In the genomic region with DNA sequence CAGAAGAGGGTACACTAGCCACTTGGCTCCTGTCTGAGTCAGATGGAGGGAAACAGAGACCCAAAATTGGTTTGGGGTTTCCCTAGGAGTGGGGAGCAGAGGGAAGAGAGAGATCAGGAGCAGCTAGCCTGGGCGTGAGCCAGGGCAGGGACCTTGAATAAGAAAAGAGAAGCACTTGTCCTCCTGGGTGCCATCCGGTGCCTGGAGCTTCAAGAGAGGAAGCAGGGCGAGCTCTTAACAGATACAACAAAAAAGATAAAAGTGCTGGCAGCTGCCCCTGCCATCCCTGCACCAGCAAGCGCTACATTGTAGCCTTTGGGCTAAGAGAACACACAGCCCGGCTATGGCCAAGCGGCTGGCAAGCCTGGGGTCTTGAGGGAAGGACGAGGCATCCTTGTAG, we compare ENCODE assay signal across 26 mouse cellular contexts. TPM values are rescaled to one million over a fixed set of nuclear protein-coding genes. Genes with fewer than 3 reads are reported as not detected.
DNase-seq lines count a peak whose midpoint lies in the region; ATAC-seq and TF ChIP-seq lines count a peak whose summit lies in the region.
"Had no signal": no experiment of that assay in that cellular context is flagged by ENCODE, and none has a peak within 500 bp of the region (broad histone marks: within the 10 kb centered on the region; RNA-seq: fewer than 3 reads in every experiment).

No protein-coding gene starts in this region.

- H3K4me2 ChIP-seq in intestine, embryonic 16.5 days (ENCODE audit: low read depth, low read length) = no peak overlapping the region
- no peak overlapping the region for H3K4me2 ChIP-seq in intestine, postnatal 0 days (replicated peaks; ENCODE audit: low read depth)
- no peak overlapping the region for H3K4me2 ChIP-seq in hindbrain, postnatal 0 days (ENCODE audit: low read depth, low read length)
- H3K4me2 ChIP-seq: embryonic facial prominence, embryonic 12.5 days; forebrain, embryonic 12.5 days; hindbrain, embryonic 13.5 days; midbrain, embryonic 15.5 days; neural tube, embryonic 13.5 days had no signal

- TF ChIP-seq POLR2A in testis, adult 2 months (IDR thresholded peaks at IDR 0.05; ENCODE audit: control insufficient read depth, low read depth, low read length) = peak; percentile 39; the same call in 1 of the 2 replicates

- no peak for ATAC-seq in intestine, embryonic 16.5 days
- ATAC-seq in intestine, postnatal 0 days = no peak
- ATAC-seq in granulocyte monocyte progenitor cell, adult 5-6 weeks (replicated peaks; ENCODE audit: poor library complexity, severe bottlenecking) = peak; percentile 18; the same call in 1 of the 2 replicates
- ATAC-seq in hindbrain, postnatal 0 days = no peak
- ATAC-seq: inflammation-experienced regulatory T-cells, adult 6 months; midbrain, embryonic 15.5 days had no signal

- 77% methylated on average over 7 of the region's 7 CpGs for WGBS in intestine, embryonic 16.5 days
- 84% methylated on average over 7 of the region's 7 CpGs for WGBS in intestine, postnatal 0 days
- WGBS in hindbrain, postnatal 0 days = 63% methylated on average over 7 of the region's 7 CpGs

- 0 out of 2 replicates have a peak overlapping the region, but pooled peaks have one; percentile 8 for H3K9ac ChIP-seq in intestine, embryonic 16.5 days (ENCODE audit: low read depth, low read length)
- H3K9ac ChIP-seq in intestine, postnatal 0 days (ENCODE audit: low read depth, low read length) = no peak overlapping the region
- no peak overlapping the region for H3K9ac ChIP-seq in hindbrain, postnatal 0 days (replicated peaks; ENCODE audit: low read length)
- H3K9ac ChIP-seq: embryonic facial prominence, embryonic 12.5 days; forebrain, embryonic 12.5 days; hindbrain, embryonic 13.5 days; midbrain, embryonic 15.5 days; neural tube, embryonic 13.5 days had no signal

- peaks cover 6% of the 10 kb centered on the region; the same call in 1 of the 2 replicates for H3K4me1 ChIP-seq in intestine, embryonic 16.5 days (ENCODE audit: control insufficient read depth, insufficient read depth, low read length)
- H3K4me1 ChIP-seq in intestine, postnatal 0 days (replicated peaks; ENCODE audit: control insufficient read depth, insufficient read depth, low read length) = no peaks in the 10 kb centered on the region
- H3K4me1 ChIP-seq in testis, adult 2 months (ENCODE audit: control insufficient read depth, insufficient read depth, low read length) = peaks cover 6% of the 10 kb centered on the region
- no peaks in the 10 kb centered on the region for H3K4me1 ChIP-seq in hindbrain, postnatal 0 days (ENCODE audit: insufficient read depth, low read length)
- H3K4me1 ChIP-seq: forebrain, embryonic 12.5 days; hindbrain, embryonic 13.5 days; midbrain, embryonic 15.5 days; neural tube, embryonic 13.5 days had no signal

- DNase-seq in adrenal gland, adult 2 months = peak; percentile 64
- DNase-seq in adrenal gland, postnatal 4 days (ENCODE audit: low spot score in 2 of 2) = no peak
- no peak for DNase-seq in hindbrain, postnatal 0 days (ENCODE audit: low spot score)
- no peak for DNase-seq in frontal cortex, postnatal 36 days (ENCODE audit: low spot score in 2 of 2)
- DNase-seq: cerebellum, adult 11 months; cerebellum, postnatal 10 days; heart, adult 18-20 months; kidney, adult 8-10 months; kidney, postnatal 14 days; layer of hippocampus, postnatal 36 days; lung, adult 18-20 months; lung, postnatal 10 days; retina, postnatal 1 day; right cerebral cortex, postnatal 25 days; spleen, adult 18-20 months had no signal

- H3K27me3 ChIP-seq in intestine, embryonic 16.5 days (replicated peaks; ENCODE audit: control insufficient read depth, insufficient read depth, low read length) = no peaks in the 10 kb centered on the region
- no peaks in the 10 kb centered on the region for H3K27me3 ChIP-seq in intestine, postnatal 0 days (replicated peaks; ENCODE audit: control insufficient read depth, insufficient read depth, low read length)
- no peaks in the 10 kb centered on the region for H3K27me3 ChIP-seq in testis, adult 2 months (ENCODE audit: control insufficient read depth, insufficient read depth, low read length)
- no peaks in the 10 kb centered on the region for H3K27me3 ChIP-seq in hindbrain, postnatal 0 days (ENCODE audit: insufficient read depth, low read length)
- H3K27me3 ChIP-seq: forebrain, embryonic 12.5 days; hindbrain, embryonic 13.5 days; neural tube, embryonic 13.5 days had no signal

- no peak overlapping the region for H3K27ac ChIP-seq in intestine, embryonic 16.5 days (ENCODE audit: low read length)
- no peak overlapping the region for H3K27ac ChIP-seq in intestine, postnatal 0 days (ENCODE audit: low read depth, low read length)
- peak overlapping the region; percentile 7 for H3K27ac ChIP-seq in testis, adult 2 months (ENCODE audit: control insufficient read depth, insufficient read depth, low read depth, low read length)
- H3K27ac ChIP-seq in hindbrain, postnatal 0 days = no peak overlapping the region
- H3K27ac ChIP-seq: embryonic facial prominence, embryonic 12.5 days; forebrain, embryonic 12.5 days; hindbrain, embryonic 13.5 days; midbrain, embryonic 15.5 days; neural tube, embryonic 13.5 days had no signal

- H3K36me3 ChIP-seq in intestine, embryonic 16.5 days (ENCODE audit: control insufficient read depth, insufficient read depth, low read length) = no peaks in the 10 kb centered on the region
- H3K36me3 ChIP-seq in intestine, postnatal 0 days (ENCODE audit: control insufficient read depth, insufficient read depth) = no peaks in the 10 kb centered on the region
- H3K36me3 ChIP-seq in testis, adult 2 months (ENCODE audit: control insufficient read depth, insufficient read depth, low read length) = no peaks in the 10 kb centered on the region
- H3K36me3 ChIP-seq in hindbrain, postnatal 0 days (ENCODE audit: insufficient read depth, low read length) = no peaks in the 10 kb centered on the region
- H3K36me3 ChIP-seq: embryonic facial prominence, embryonic 12.5 days; forebrain, embryonic 12.5 days; hindbrain, embryonic 13.5 days; midbrain, embryonic 15.5 days; neural tube, embryonic 13.5 days had no signal

- no peak overlapping the region for H3K4me3 ChIP-seq in intestine, embryonic 16.5 days (ENCODE audit: low read length)
- no peak overlapping the region for H3K4me3 ChIP-seq in intestine, postnatal 0 days (ENCODE audit: low read depth, low read length)
- H3K4me3 ChIP-seq in testis, adult 2 months (ENCODE audit: control insufficient read depth, low read depth, low read length) = 0 out of 2 replicates have a peak overlapping the region, but pooled peaks have one; percentile 7
- H3K4me3 ChIP-seq in hindbrain, postnatal 0 days (ENCODE audit: low read length) = no peak overlapping the region
- H3K4me3 ChIP-seq: embryonic facial prominence, embryonic 12.5 days; forebrain, embryonic 12.5 days; hindbrain, embryonic 13.5 days; midbrain, embryonic 15.5 days; myocyte; neural tube, embryonic 13.5 days had no signal

- H3K9me3 ChIP-seq in intestine, embryonic 16.5 days (ENCODE audit: control insufficient read depth, low read length) = no peaks in the 10 kb centered on the region
- no peaks in the 10 kb centered on the region for H3K9me3 ChIP-seq in intestine, postnatal 0 days (ENCODE audit: control insufficient read depth)
- H3K9me3 ChIP-seq in hindbrain, postnatal 0 days (ENCODE audit: low read length) = no peaks in the 10 kb centered on the region
- H3K9me3 ChIP-seq: embryonic facial prominence, embryonic 12.5 days; forebrain, embryonic 12.5 days; hindbrain, embryonic 13.5 days; midbrain, embryonic 15.5 days; neural tube, embryonic 13.5 days had no signal

- TF ChIP-seq CTCF in intestine, postnatal 0 days (IDR thresholded peaks at IDR 0.05; ENCODE audit: low read depth) = no peak
- no peak for TF ChIP-seq CTCF in testis, adult 2 months (IDR thresholded peaks at IDR 0.05; ENCODE audit: control insufficient read depth, insufficient read depth, insufficient replicate concordance, low read depth, low read length)
- no peak for TF ChIP-seq CTCF in hindbrain, postnatal 0 days (IDR thresholded peaks at IDR 0.05; ENCODE audit: low read depth)

RNA-seq across cellular contexts. Expression of gene H6pd, which starts 6.6 kb away (rescaled TPM):
- total RNA-seq in adrenal gland, adult 2 months (2021) = 100 to 1,000 TPM; 120 to 197 TPM
- polyA plus RNA-seq in adrenal gland, adult 2 months (2012; rRNA removed) = 146 and 154 TPM in 2 replicates
- total RNA-seq in adrenal gland, postnatal 4 days (2021) = 100 to 1,000 TPM; 108 to 120 TPM
- 31.6 and 41.6 TPM in 2 replicates for polyA plus RNA-seq in intestine, embryonic 16.5 days (2015; fragmentation: Nextera tagmentation; extraction: Ambion mirVana)
- polyA plus RNA-seq in intestine, postnatal 0 days (2015; fragmentation: Nextera tagmentation; extraction: Ambion mirVana) = 33.1 and 37.5 TPM in 2 replicates
- total RNA-seq in granulocyte monocyte progenitor cell, adult 5-6 weeks (2014; fragmentation: Nextera tagmentation) = 15.3 and 18.1 TPM in 2 replicates
- total RNA-seq in granulocyte monocyte progenitor cell, adult 5-6 weeks (2017) = 27.5 and 28.8 TPM in 2 replicates
- polyA plus RNA-seq in testis, adult 2 months (2012; rRNA removed) = 7.2 and 7.3 TPM in 2 replicates
- 15.0 and 16.9 TPM in 2 replicates for total RNA-seq in hindbrain, postnatal 0 days (2014; rRNA removed)
- 3.0 and 3.4 TPM in 2 replicates for polyA plus RNA-seq in hindbrain, postnatal 0 days (2015; fragmentation: Nextera tagmentation; extraction: Ambion mirVana)
